Mouse (Mus musculus): Measurements from ENCODE around the gene Atp6v1c2.

The Atp6v1c2 gene

DNA sequence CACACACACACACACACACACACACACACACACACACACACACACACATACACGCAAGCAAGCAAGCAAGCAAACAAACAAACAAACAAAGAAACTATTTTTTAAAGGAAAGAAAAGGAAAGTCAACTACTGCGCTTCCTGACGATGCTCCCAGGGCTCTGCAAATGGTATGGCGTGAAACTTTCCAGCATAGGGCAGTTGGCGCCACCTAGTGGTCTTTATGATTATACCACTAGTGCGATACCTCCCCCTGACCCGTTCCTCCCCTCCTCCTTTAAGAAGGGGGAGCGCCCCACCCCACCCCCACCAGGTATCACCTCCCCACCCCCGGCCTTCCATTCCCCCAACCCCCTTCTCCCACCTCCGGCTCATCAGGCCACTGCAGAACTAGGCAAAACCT is 72.3 kb downstream of the Atp6v1c2 start:
- DNase-seq (ENCODE audit: extremely low spot score): peak; percentile 67

- no peak for DNase-seq (ENCODE audit: extremely low spot score)
Observed at GRCm38 (mm10) chr12:17255602-17256001, 73.6 kb downstream of the Atp6v1c2 start.

GRCm38 (mm10) chr12:17253069-17253468 is 76.1 kb downstream of the Atp6v1c2 start:
- peak; percentile 75 for DNase-seq (ENCODE audit: extremely low spot score)

- DNase-seq (ENCODE audit: extremely low spot score): no peak
Observed at GRCm38 (mm10) chr12:17250962-17251361, 78.2 kb downstream of the Atp6v1c2 start.

GRCm38 (mm10) chr12:17242041-17242440 is 87.1 kb downstream of the Atp6v1c2 start:
- DNase-seq (ENCODE audit: extremely low spot score): no peak

- no peak for DNase-seq (ENCODE audit: extremely low spot score)
Observed at GRCm38 (mm10) chr12:17241614-17242013, 87.5 kb downstream of the Atp6v1c2 start.

GRCm38 (mm10) chr12:17241016-17241415 is 88.1 kb downstream of the Atp6v1c2 start:
- DNase-seq (ENCODE audit: extremely low spot score): no peak

DNA sequence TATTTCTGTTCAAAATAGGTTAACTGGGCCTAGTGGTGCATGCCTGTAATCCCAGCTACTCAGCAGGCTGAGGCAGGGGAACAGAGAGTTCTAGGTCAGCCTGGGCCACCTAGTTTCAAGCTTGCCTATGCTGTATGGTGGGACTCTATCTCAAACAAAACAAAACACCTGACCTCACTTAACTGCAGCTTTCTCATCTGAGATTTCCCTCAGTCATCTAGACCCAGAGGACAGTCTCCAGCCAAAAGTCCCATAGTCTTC is 89.8 kb downstream of the Atp6v1c2 start:
- no peak for DNase-seq (ENCODE audit: extremely low spot score)

- peak; percentile 37 for DNase-seq (ENCODE audit: extremely low spot score)
Observed at GRCm38 (mm10) chr12:17238588-17239427, 90.4 kb downstream of the Atp6v1c2 start.

GRCm38 (mm10) chr12:17235535-17236313 is 93.4 kb downstream of the Atp6v1c2 start:
- DNase-seq (ENCODE audit: extremely low spot score): no peak
